Mouse (Mus musculus): ENCODE measurements around the gene Kif23.

DNA sequence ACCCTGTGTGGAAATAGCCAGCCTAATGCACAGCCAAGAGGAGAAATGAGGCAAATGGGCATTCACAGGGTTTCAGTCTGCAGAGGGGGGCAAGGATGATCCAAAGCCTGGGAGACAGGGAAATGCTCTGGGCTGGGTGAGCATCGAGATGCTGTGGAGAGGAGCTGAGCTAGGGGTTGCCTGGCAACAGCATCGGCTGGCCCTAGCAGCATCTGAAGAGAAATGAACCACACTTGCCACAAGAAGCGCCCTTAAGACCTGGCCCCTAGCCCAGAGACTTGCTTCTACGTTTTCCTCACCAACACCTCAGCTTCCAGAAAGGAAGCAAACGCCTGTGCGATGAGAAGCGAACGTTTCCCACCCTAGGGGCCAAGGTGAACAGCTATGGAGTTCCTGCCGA, 44.1 kb downstream of the Kif23 start:
- TF ChIP-seq CTCF (IDR thresholded peaks at IDR 0.05; ENCODE audit: control insufficient read depth, insufficient read depth, low read length) (no peak), POLR2A (IDR thresholded peaks at IDR 0.05; ENCODE audit: borderline replicate concordance, control insufficient read depth, low read depth, low read length) (no peak)

Data from bone marrow, adult 2 months (tissue).